Mouse (Mus musculus) urinary bladder, postnatal 14 days (tissue): ENCODE measurements around the gene Dock10.
"Not testable (repeated sequence)": the region's sequence is repeated elsewhere in the genome, so short reads cannot be mapped to it uniquely, and the experiment has no call there.

Experiments
- DNase-seq: peaks from one replicate; pipeline ENCODE4 v3.0.0; 2021; ENCODE audit warnings: low spot score

Gene Dock10

GRCm38 (mm10) chr1:80757977-80758797 lies at the start of gene Dock10:
TSS of gene Dock10 (minus strand) at chr1:80758527.
- peak; percentile 22 for DNase-seq

- no peak for DNase-seq
These were observed 48.6 kb upstream of the Dock10 start for GRCm38 (mm10) chr1:80806835-80807398.

GRCm38 (mm10) chr1:80802023-80802422 lies 43.7 kb upstream of the Dock10 start:
- DNase-seq = no peak

- DNase-seq = no peak
These were observed 26.9 kb upstream of the Dock10 start for GRCm38 (mm10) chr1:80785066-80785779.

GRCm38 (mm10) chr1:80784155-80784554 lies 25.8 kb upstream of the Dock10 start:
- DNase-seq = no peak

GRCm38 (mm10) chr1:80765504-80765903 lies 7.2 kb upstream of the Dock10 start:
- DNase-seq = no peak

GRCm38 (mm10) chr1:80763042-80763950 lies 5.0 kb upstream of the Dock10 start:
- DNase-seq = no peak

- DNase-seq = no peak
These were observed 464 bp upstream of the Dock10 start for GRCm38 (mm10) chr1:80758798-80759184.

GRCm38 (mm10) chr1:80757650-80757976 lies 714 bp downstream of the Dock10 start:
- DNase-seq = no peak

GRCm38 (mm10) chr1:80756824-80757649 lies 1.3 kb downstream of the Dock10 start:
- no peak for DNase-seq

- DNase-seq = no peak
These were observed 2.3 kb downstream of the Dock10 start for GRCm38 (mm10) chr1:80756060-80756439.

- DNase-seq = no peak
These were observed 2.8 kb downstream of the Dock10 start for GRCm38 (mm10) chr1:80755296-80756059.

GRCm38 (mm10) chr1:80749122-80749521 lies 9.2 kb downstream of the Dock10 start:
- DNase-seq = not testable (repeated sequence)

GRCm38 (mm10) chr1:80746691-80747463 lies 11.4 kb downstream of the Dock10 start:
- no peak for DNase-seq

- DNase-seq = no peak
These were observed 12.1 kb downstream of the Dock10 start for GRCm38 (mm10) chr1:80746195-80746594.

GRCm38 (mm10) chr1:80739472-80739871 lies 18.9 kb downstream of the Dock10 start:
- no peak for DNase-seq

GRCm38 (mm10) chr1:80737812-80738391 lies 20.4 kb downstream of the Dock10 start:
- no peak for DNase-seq

- no peak for DNase-seq
These were observed 27.7 kb downstream of the Dock10 start for GRCm38 (mm10) chr1:80730582-80730981.

GRCm38 (mm10) chr1:80730174-80730573 lies 28.2 kb downstream of the Dock10 start:
- no peak for DNase-seq
